Mouse (Mus musculus) E14TG2a.4 (cell line): Measurements from ENCODE around the gene Olfr92.

Source experiments
- CTCF ChIP-seq: conservative IDR thresholded peaks from 2 replicates; pipeline ENCODE4 v1.5.1; 2014; ENCODE audit warnings: low read length
- NANOG ChIP-seq: IDR thresholded peaks from 2 replicates; pipeline ENCODE4 v1.6.1; 2014; ENCODE audit warnings: borderline replicate concordance, low read length, mixed read lengths
- POU5F1 ChIP-seq: IDR thresholded peaks from 2 replicates; pipeline ENCODE4 v1.6.1; 2014; ENCODE audit warnings: low read length, borderline replicate concordance

- no peak for TF ChIP-seq CTCF
- no peak for TF ChIP-seq NANOG
- TF ChIP-seq POU5F1: no peak
These were observed 26.6 kb downstream of the Olfr92 start for GRCm38 (mm10) chr17:37093289-37093688.
